Mouse (Mus musculus) urinary bladder, postnatal 25 days (tissue): Measurements from ENCODE around the gene Cacna2d3.
A peak's percentile ranks its signal among the peaks of the same experiment; 100 is the strongest.

Experiments used
- DNase-seq: peaks from one replicate; pipeline ENCODE4 v3.0.0; 2022; ENCODE audit warnings: low spot score

The Cacna2d3 gene

GRCm38 (mm10) chr14:29496552-29496951 is 225.1 kb downstream of the Cacna2d3 start:
- no peak for DNase-seq

GRCm38 (mm10) chr14:29491786-29492185 is 229.9 kb downstream of the Cacna2d3 start:
- DNase-seq = no peak

DNA sequence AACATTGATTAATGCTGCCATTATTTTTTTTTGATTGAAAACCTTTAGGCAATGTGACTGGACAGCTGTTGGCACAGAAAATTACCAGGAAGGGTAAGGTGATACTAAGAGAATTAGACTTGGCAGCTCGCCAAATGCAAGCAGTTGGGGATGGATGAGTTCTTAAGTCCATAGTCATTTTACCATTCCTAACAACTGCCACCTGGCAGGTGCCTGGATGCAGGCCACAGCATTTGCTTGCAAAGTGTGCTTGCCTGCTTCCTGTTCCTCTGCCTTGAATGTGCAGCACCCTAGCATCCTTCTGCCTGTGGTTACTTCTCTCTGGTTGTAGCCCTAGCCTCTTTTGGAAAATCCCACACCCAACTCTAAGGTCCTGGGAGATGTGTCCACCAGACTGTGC is 236.2 kb downstream of the Cacna2d3 start:
- no peak for DNase-seq

DNA sequence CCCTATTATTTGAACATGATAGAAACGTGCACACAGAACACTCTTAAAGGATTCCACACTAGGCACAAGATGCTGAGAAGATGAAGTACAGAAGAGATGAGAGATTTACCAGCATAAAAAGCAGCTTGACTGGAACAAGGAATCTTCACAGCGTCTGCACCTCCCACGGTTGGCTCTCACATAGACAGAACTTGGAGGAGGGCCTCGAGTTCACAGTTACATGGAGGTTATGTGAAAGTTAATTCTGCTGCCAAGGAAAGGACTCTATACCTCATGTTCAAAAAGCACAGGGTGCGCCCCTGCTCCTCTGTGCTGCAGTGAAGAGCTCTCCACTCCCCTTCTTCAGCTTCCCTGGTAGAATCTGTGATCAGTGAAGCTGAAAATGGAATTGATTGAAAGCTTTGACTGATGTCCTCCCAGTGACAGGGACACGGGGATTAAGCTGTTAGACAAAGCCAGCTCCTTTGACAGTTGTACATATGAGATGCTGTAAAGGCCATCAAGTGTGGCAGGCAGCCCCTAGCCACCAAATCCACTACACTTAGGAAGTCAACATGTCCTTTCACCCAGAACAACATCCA is 243.2 kb downstream of the Cacna2d3 start:
- no peak for DNase-seq

DNA sequence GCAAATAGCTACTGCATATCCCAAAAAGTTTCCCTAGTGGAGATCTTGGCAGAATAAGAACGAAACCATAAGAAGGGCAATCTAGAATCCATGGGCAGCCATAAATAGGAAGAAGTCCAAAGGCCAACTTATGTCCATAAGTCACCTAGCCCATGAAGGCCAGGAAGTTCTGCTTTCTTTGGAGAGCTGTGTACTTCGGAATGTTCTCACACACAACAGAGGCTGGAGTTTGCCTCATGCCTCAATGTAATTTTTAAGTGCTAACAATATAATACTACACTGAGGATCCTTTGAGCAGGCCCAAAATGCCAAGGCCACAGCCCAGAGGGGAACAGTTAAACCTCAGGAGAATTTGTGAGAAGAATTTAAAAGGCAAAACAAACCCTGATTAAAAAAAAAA is 257.4 kb downstream of the Cacna2d3 start:
- no peak for DNase-seq

- DNase-seq = no peak
These were observed 272.5 kb downstream of the Cacna2d3 start for GRCm38 (mm10) chr14:29449203-29449602.

- peak; percentile 43 for DNase-seq
These were observed 278.3 kb downstream of the Cacna2d3 start for GRCm38 (mm10) chr14:29443091-29444026.

- DNase-seq = no peak
These were observed 279.2 kb downstream of the Cacna2d3 start for GRCm38 (mm10) chr14:29442476-29442875.

GRCm38 (mm10) chr14:29438666-29439065 is 283.0 kb downstream of the Cacna2d3 start:
- DNase-seq = no peak

GRCm38 (mm10) chr14:29438251-29438650 is 283.4 kb downstream of the Cacna2d3 start:
- no peak for DNase-seq

- no peak for DNase-seq
These were observed 286.5 kb downstream of the Cacna2d3 start for GRCm38 (mm10) chr14:29435203-29435602.

GRCm38 (mm10) chr14:29433716-29434115 is 287.9 kb downstream of the Cacna2d3 start:
- no peak for DNase-seq

DNA sequence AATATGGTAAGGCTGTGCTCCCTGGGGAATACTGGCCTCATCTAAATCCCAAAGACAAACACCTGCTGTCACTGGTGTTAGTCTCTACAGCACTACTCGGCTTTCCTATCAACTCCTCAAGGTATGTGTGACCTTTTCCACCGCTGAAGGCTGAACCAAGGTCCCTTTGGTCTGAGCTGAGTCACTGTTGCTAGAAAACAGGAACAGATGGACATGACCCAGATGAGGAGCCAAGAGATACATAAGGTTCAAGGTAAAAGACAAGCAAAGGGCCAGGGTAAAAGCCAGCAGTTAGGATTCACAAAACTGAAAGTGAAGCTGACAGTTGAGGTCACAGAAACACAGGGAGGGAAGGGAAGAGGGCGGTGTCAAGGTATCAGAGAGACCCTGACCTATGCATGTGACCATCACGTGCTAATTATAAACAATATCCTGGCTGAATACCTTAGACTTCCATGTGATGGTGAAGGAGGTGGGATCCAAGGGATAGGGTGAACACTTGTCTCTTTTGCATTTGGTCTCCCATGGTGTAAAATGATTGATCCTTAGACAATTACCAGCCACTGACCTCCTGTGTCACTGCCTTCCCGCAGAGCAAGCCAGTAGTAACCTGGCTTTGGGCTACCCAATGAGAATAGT is 288.5 kb downstream of the Cacna2d3 start:
- no peak for DNase-seq

DNA sequence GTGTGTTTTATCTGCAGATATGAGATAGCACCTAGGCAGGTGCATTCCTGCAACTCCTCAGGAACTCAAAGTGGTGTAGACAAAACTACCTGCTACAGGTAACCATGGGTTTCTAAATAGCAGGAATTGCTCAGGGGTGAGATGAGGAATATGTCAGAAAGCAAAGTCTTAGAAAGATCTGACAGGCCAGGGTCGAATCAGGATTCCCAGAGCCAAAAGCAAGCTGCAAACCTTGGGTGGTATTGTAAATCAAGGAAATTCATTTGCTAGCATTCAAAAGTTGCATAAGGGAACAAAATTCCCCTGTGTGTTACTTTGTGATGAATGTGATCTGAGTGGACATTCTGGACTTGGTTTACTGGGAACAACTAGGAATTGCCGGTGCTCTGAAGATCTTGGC is 291.9 kb downstream of the Cacna2d3 start:
- DNase-seq = no peak

GRCm38 (mm10) chr14:29425666-29426065 is 296.0 kb downstream of the Cacna2d3 start:
- DNase-seq = no peak

DNA sequence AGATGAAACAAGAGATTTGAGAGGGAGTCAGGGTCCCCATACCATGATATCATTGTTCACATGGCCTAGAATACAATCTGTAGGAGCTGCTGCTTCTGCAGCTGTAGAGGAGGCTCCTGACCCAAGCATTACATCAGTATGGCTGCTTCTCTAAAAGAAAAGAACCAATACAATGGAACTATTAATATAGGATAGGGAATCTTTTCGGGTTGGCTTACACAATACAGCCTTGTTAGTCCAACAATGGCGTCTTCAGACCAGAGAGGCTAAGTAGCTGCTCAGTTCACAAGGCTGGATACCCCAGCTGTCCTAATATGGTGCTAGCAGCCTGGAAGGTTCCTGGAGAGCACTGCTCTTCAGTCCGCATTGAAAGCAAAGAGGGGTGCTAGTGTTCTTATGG is 296.5 kb downstream of the Cacna2d3 start:
- no peak for DNase-seq

DNA sequence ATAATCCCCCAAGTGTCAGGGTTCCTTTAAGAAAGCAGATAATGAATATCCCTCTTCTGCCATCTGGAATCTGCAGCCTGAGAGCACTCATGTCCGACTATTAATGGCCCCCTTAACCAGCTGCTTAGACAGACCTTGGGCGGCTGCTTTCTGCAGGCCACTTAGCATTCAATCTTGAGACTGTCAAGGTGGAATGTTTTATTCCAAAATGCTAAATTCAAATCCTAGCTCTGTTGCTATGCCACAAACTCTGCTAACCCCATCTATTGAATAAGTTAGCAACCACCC is 315.8 kb downstream of the Cacna2d3 start:
- no peak for DNase-seq

GRCm38 (mm10) chr14:29405125-29405877 is 316.4 kb downstream of the Cacna2d3 start:
- no peak for DNase-seq

GRCm38 (mm10) chr14:29403849-29404808 is 317.5 kb downstream of the Cacna2d3 start:
- DNase-seq = no peak

GRCm38 (mm10) chr14:29402471-29402870 is 319.2 kb downstream of the Cacna2d3 start:
- DNase-seq = no peak

DNA sequence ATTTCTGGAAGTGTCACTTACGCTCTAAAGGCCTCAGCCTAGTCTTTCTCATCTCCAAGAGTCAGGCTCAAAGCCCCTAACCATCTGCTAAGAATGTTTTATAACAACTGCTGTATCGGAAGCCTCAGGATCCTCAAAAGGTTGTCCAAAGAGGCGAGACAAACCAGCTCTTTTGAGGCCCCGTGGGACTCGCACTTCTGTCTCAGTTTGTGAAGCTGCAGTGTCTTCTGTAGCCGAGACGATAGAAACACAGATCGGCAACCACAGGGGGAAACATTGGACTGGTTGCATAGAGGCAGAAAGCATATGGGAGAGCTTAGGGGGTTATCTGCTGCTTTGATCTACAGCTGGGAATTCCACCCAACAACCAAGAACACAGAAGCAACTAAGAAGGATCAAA is 327.9 kb downstream of the Cacna2d3 start:
- no peak for DNase-seq
